Mouse (Mus musculus): Measurements from ENCODE around the gene Gimap3.

DNA sequence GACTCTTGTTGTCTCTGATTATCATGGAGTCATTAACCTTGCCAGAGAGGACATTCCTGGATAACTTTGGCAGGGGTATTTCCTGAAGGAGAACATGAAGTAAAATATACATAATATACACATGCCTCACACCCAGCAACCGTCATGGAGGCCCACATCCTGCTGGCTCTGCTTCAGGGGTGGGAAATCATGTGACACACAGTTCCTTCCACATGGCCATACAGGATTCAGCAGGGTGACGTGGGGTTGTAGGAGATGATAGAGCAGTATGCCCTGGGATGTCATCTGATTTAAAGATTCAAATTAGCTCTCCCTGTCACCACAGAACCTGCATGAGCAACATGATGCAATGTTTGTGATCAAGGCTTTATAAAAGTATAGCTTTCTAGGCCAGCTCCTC lies 17.2 kb upstream of the Gimap3 start:
- TF ChIP-seq CTCF (IDR thresholded peaks at IDR 0.05; ENCODE audit: control insufficient read depth, insufficient read depth, insufficient replicate concordance, low read depth, low read length): no peak
- TF ChIP-seq POLR2A (IDR thresholded peaks at IDR 0.05; ENCODE audit: control insufficient read depth, low read depth, low read length): no peak
